Mouse (Mus musculus) Patski (cell line): Measurements from ENCODE around the gene Bicdl1. TPM values are rescaled to one million over a fixed set of nuclear protein-coding genes. Genes with fewer than 3 reads are reported as not detected.

Experiments
- ATAC-seq: fragments of 100-300 bp; one replicate; pipeline ENCODE4 v1.8.0; 2021
- CTCF ChIA-PET: fragments of 350-600 bp; sonication (Branson Sonifier 250); formaldehyde crosslinking; loops from one replicate; lab custom pipeline; 2022; ENCODE audit warnings: inconsistent platforms; lab: Charles Lee
- POLR2A ChIA-PET: fragments of 350-600 bp; sonication (Branson Sonifier 250); formaldehyde crosslinking; loops from one replicate; lab custom pipeline; 2022; ENCODE audit warnings: antibody characterized with exemption, inconsistent platforms; lab: Charles Lee
- DNase-seq: peaks from one replicate; pipeline ENCODE4 v3.0.0-alpha.2; 2011; ENCODE audit warnings: low read depth, low spot score
- H3K27me3 ChIP-seq: fragments of 371-371 bp; one replicate; pipeline ENCODE4 v1.5.1; 2021
- CTCF ChIP-seq: fragments of 100-300 bp; IDR thresholded peaks from one replicate; pipeline ENCODE4 v1.5.1; 2021
- in situ Hi-C: fragments of 300-500 bp; cut with MboI; formaldehyde crosslinking; loops from 3 replicates; pipeline ENCODE4 v1.11.1; 2018; ENCODE audit warnings: low pct_unique_long_range_greater_than_20kb, mixed read lengths
- polyA plus RNA-seq: library from polyadenylated mRNA; unstranded; gene quantifications from one replicate; pipeline ENCODE4 v1.2.3, GENCODE M21; 2021

Gene Bicdl1
- polyA plus RNA-seq, 1 experiment from 2014 or later = 30.8 TPM

DNA sequence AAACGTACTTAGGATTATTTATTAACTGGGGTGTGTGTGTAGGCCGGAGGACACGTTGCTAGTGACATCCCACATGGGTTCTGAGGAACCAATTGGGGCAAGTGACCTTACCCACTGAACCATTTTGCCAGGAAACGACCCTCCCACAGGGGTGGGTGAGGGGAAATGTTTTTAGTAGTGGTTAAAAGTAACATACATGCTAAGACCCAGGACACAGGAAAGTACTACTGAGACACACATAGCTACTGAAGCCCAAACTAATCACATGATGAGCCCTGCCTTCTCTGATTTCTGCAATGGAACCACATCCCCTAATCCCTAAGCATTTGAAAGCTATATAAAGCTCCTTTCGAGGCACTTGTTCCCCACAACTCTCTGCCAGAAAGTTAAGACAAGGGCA, 1.1 kb downstream of the Bicdl1 start:
- DNase-seq (no peak), ATAC-seq (no peak)
- in situ Hi-C loops = no loop called here
- ChIA-PET CTCF (interaction anchor here (0.7 to 4.6 kb wide), 6 partner anchors 9 to 279 kb away, joined by 3 to 17 read pairs (median 4); no protein-coding TSS in a partner anchor), POLR2A (interaction anchor here (1.5 kb wide), 1 partner anchor 57 kb away, joined by 4 read pairs; no protein-coding TSS in a partner anchor)
- H3K27me3 ChIP-seq = peaks cover 8% of the 10 kb centered on the region
- no peak for TF ChIP-seq CTCF

DNA sequence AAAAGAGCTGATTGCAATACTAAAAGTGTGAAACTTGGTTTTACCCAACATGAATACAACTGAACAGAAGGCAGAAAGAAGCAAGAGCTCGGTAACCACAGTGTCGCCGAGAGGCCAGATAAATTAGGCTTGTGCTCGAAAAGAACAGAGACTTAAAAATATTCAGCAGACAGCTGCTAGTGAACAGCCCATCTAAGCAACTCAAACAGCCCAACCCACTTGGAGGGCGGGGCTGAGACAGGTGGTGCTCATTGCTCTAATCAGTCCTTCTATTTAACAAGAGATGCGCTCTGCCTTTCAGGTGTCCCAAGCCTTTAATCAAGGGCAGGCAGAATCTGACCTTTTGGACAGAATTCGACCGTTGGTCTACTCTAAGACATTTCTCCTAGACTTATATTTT, 4.8 kb downstream of the Bicdl1 start:
- CTCF ChIA-PET = interaction anchor here (1.1 to 1.5 kb wide), 2 partner anchors 24 to 74 kb away, joined by 3 to 4 read pairs; no protein-coding TSS in a partner anchor
- in situ Hi-C loops = loop anchor here (10.0 kb wide), 1 partner anchor 62 kb away; no protein-coding TSS in a partner anchor
- DNase-seq = no peak
- no peak for TF ChIP-seq CTCF
- no peak for ATAC-seq
- H3K27me3 ChIP-seq = no peaks in the 10 kb centered on the region
- POLR2A ChIA-PET = no interaction called here

DNA sequence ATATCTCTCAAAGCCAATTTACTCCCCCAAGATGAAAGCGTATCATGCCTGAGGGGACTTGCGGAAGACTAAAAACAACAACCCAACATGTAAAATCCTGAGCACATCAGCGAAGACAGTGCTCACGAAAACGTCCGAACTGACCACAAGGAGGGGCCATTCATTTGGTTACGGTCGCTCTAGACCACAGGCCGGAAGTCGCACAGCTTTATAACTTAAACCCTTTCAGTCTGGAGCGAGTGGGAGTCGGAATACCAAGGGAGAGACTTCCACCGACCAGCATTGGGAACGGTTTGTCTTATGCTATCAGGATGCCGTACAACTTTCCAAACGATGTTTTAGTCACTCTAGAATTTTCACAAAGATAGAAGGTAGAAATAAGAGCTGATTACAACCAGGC, 5.4 kb downstream of the Bicdl1 start:
- ATAC-seq (no peak), DNase-seq (no peak)
- no peak for TF ChIP-seq CTCF
- in situ Hi-C loops = loop anchor here (10.0 kb wide), 1 partner anchor 61 kb away; no protein-coding TSS in a partner anchor
- ChIA-PET CTCF (interaction anchor here (1.1 to 1.5 kb wide), 2 partner anchors 24 to 73 kb away, joined by 3 to 4 read pairs; no protein-coding TSS in a partner anchor), POLR2A (no interaction called here)
- no peaks in the 10 kb centered on the region for H3K27me3 ChIP-seq

DNA sequence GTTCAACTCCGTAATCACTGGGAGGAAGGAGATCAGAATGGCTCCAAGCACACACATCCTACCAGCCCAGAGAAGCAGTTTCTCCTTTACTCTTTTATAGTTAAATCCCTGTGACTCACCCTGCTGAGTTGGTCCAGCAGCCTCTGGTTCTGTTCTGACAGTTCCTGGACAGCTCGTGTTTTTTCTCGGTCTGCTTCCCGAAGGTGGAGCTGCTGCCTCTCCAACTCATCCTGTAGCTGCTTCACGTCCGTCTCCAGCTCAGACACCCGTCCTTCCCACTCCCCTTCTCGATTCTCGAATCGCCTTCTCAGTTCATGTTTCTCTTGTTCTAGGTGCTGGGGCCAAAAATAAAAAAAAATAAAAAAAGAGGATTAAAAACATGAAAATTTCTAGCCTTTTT, 7.0 kb downstream of the Bicdl1 start:
- no peak for ATAC-seq
- no peak for TF ChIP-seq CTCF
- CTCF ChIA-PET = no interaction called here
- no peak for DNase-seq
- in situ Hi-C loops = loop anchor here (10.0 kb wide), 1 partner anchor 60 kb away; no protein-coding TSS in a partner anchor
- H3K27me3 ChIP-seq = no peaks in the 10 kb centered on the region
- POLR2A ChIA-PET = no interaction called here

DNA sequence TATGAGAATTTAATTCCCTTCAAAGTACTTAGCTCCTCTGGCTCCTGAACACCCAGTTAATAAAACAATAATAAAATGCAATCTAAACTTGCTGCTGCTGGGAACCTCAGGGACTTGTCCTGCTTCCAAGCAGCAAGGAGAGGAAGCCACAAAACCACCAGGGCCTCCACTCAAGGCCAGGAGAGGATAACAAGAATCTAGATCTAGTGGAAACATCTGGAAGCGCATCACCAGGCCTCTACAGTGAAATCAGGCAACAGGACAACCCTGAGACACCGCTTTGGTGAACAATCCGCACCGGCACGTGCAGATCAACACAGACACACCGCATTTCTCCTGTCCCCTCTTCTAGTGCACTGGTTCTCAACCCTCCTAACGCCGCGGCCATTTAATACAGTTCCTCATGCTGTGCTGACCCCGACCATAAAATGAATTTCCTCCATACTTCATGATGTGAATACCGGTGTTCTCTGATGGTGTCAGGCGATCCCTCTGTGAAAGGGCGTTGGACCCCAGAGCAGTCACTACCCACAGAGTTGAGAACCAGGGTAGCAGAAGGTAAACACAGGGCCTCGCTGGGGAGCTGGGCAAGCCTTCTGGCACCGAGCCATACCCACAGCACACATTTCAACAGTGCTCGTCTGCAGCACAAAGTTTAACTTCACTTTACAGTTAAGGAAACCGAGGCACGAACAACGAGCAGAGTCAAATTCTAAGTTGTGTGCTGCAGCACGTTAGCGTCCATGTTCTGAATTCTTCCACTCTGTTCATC, 9.0 kb downstream of the Bicdl1 start:
- POLR2A ChIA-PET = no interaction called here
- in situ Hi-C loops = loop anchor here (10.0 kb wide), 1 partner anchor 58 kb away; no protein-coding TSS in a partner anchor
- DNase-seq (no peak), ATAC-seq (no peak)
- H3K27me3 ChIP-seq = no peaks in the 10 kb centered on the region
- CTCF ChIA-PET = interaction anchor here (1.6 to 1.9 kb wide), 3 partner anchors 12 to 68 kb away, joined by 4 to 5 read pairs (median 4); no protein-coding TSS in a partner anchor
- no peak for TF ChIP-seq CTCF

DNA sequence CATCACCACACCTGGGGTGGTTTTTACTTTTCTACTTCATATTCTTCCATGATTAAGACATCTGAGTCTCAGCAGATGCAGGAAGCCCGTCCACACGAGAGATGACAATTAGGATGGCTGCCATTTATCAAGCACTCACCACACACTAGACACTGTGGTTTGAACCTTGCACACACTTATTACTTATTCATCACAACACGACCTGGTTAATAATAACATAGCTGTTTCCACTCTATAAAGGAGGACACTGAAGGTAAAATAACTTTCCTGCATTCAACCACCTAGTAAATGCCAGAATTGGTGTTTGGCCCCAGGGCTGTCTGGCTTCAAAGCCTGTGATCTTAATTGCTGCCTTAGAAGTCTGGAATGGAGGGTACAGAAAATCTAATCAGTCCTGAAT, 10.7 kb downstream of the Bicdl1 start:
- in situ Hi-C loops = loop anchor here (10.0 kb wide), 1 partner anchor 56 kb away; no protein-coding TSS in a partner anchor
- H3K27me3 ChIP-seq = no peaks in the 10 kb centered on the region
- TF ChIP-seq CTCF = no peak
- CTCF ChIA-PET = interaction anchor here (1.2 to 1.9 kb wide), 2 partner anchors 10 to 66 kb away, joined by 4 read pairs; no protein-coding TSS in a partner anchor
- DNase-seq = peak; percentile 62
- POLR2A ChIA-PET = interaction anchor here (1.0 kb wide), 1 partner anchor 25 kb away, joined by 3 read pairs; no protein-coding TSS in a partner anchor
- no peak for ATAC-seq

DNA sequence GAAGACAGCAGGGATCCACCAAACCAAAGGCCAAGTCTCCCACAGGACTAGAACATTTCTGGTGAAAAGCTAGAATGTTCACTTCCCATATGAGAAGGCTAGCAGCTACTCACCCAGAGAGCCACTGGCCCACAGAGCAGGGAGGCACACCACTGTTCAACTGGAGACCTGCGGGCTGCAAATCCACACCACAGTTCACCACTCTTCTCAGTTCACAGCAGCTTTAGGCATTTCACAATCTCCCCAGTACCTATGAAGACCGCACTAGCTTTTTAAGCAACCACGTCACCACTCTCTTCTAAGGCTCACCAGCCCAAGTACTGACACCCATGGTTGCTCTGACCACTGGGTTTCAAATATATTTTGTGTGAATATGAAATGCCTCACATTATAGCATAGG, 13.7 kb downstream of the Bicdl1 start:
- CTCF ChIA-PET = no interaction called here
- ATAC-seq (no peak), DNase-seq (no peak)
- POLR2A ChIA-PET = no interaction called here
- in situ Hi-C loops = no loop called here
- H3K27me3 ChIP-seq = no peaks in the 10 kb centered on the region
- TF ChIP-seq CTCF = no peak

DNA sequence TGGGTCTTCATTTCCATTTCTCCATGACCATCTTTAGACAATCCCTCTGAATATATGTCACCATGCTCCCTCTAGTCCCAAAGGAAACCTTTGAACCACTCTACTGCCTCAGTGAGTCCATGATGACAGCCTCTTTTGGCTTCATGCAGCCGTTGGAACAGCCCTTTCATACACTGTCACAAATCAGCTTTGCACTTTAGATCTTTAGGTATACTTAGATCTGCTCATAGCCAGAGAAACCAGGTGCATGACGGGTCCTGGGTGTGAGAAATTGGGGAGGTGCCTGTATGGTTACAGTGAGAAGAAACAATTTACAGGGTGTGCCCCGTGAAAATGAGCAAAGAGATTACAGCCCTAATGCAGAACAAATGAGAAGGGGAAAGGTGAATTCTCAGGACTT, 14.3 kb downstream of the Bicdl1 start:
- ChIA-PET POLR2A (no interaction called here), CTCF (interaction anchor here (1.1 to 1.3 kb wide), 2 partner anchors 13 to 64 kb away, joined by 3 to 4 read pairs; no protein-coding TSS in a partner anchor)
- TF ChIP-seq CTCF = no peak
- H3K27me3 ChIP-seq = no peaks in the 10 kb centered on the region
- ATAC-seq (no peak), DNase-seq (no peak)
- in situ Hi-C loops = no loop called here

DNA sequence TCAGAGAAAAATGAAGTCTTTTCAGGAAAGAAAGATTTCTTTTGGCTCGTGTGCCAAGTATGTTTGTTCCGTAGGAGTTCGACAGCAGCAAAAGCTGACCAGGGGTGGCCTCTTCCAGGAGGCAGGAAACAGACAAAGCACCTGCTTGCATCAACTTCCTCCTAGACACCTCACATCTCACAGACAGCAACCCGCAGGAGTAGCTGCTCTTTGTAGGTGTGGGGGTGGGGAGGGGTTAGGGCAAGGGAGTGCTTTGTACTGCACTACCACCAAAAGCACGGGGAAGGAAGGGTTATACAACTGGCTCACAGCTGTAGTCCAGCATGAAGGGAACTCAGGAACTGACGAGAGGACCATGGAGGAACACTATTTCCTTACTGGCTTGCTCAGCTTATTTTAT, 15.0 kb downstream of the Bicdl1 start:
- ATAC-seq (no peak), DNase-seq (no peak)
- ChIA-PET POLR2A (no interaction called here), CTCF (interaction anchor here (1.1 to 1.3 kb wide), 3 partner anchors 9 to 64 kb away, joined by 3 to 4 read pairs (median 3); no protein-coding TSS in a partner anchor)
- in situ Hi-C loops = no loop called here
- H3K27me3 ChIP-seq = no peaks in the 10 kb centered on the region
- no peak for TF ChIP-seq CTCF

DNA sequence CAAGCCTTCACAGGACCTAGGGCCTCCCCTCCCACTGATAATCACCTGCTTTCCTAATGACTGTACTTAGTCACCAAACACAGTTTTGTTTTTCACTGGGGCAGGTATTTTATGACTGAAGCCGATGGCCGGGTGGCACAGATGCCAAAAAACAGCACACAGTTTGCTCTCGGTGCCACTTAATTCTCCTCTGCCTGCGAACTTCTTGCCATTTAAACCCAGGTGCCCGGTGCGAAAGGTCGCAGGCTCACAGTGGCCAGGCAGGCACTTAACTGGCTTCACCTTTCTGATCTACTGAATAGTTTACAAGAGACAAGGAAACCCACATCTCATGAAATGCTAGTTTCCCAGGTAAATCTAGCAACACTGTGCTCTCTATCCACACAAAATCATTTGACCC, 16.7 kb downstream of the Bicdl1 start:
- no peaks in the 10 kb centered on the region for H3K27me3 ChIP-seq
- no peak for TF ChIP-seq CTCF
- ChIA-PET POLR2A (interaction anchor here (0.7 kb wide), 1 partner anchor 45 kb away, joined by 3 read pairs; no protein-coding TSS in a partner anchor), CTCF (no interaction called here)
- in situ Hi-C loops = no loop called here
- no peak for DNase-seq
- no peak for ATAC-seq
